Mouse (Mus musculus) gastrocnemius, postnatal 4 days (tissue): ENCODE data around the gene Lpp. TPM values are rescaled to one million over a fixed set of nuclear protein-coding genes. Genes with fewer than 3 reads are reported as not detected.

Experiments used
- DNase-seq, 2 experiments: peaks; one replicate each; pipeline ENCODE4 v3.0.0; 2021 to 2022; ENCODE audit warnings: low spot score in 2 of 2, mixed read lengths in 2 of 2
- total RNA-seq, 2 experiments: library from RNA; stranded (reverse); gene quantifications; 2 replicates each; pipeline ENCODE4 v1.2.3; 2021

Gene Lpp
- total RNA-seq, 2 experiments from 2014 or later: 46.7 to 52.2 TPM

DNA sequence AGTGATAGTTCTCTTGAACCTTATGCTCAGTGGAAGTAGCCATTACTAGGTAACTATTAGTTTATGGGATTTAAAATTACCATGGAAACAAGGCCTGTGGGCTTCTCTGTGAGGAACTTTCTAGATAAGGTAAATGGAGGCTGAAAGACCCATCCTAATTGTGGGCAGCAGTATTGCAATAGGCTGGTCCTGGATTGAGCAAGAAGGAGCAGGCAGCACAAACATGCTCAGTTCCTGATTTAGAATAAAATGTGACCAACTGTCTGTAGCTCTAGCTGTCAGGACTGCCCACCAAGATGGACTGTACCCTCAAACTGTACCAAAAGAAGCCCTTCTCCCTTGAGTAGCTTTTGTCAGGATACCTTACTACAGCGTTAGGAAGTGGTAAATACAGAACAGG lies 392.3 kb downstream of the Lpp start:
- no peak for DNase-seq

DNA sequence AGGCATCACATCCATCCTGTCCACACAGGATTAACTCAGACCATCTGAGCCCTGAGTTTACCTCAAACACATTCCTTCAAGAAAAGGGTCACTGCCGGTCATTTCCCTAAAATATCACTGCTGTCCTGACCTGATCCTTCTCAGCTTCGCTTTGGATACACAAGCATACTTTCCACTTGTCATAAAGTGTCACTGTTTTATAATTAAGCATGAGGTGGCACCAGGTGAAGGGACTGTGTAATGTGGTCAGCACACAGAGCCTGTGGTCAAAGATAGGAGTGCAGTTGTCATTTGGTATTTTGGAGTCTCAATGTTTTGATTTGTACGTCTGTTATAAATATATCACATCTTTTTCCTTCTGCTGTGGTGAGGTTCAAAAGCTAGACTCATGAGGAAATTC lies 395.7 kb downstream of the Lpp start:
- no peak for DNase-seq

DNA sequence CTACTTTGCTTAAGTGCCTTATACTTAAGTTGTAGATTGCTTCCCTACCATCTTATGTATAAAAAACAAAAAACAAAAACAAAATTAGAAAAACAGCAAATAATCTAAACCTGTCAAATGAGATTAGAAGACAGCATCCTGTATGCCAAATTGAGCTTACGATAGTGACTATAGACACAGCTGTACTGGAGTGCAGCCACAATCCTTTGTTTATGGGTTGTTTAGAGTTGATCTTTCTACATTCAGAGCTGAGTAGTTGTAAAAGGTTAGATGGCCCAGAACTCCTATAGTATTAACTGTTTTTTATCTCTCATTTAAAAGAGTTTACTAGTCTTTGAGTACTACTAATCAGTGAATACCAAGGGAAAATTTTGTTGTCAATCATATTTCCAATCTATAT lies 398.1 kb downstream of the Lpp start:
- DNase-seq: no peak

DNA sequence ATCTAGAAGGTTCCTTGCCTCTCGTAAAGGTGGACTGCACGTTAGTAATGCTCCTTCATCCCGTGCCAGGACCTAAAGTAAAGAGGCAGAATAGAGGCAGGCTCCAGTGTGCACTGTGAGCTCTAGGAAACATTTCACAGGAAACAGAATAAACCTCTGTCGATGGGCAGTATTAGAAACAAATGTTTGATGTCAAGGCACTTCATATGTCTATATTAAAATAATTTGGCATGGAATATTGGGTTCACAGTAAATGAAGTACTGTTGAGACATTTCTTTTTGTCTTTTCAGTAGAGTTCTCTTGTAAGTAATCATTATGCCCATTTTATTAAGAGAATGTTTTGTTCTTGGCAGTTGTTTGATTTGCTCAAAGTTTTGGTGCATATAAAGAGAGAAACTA lies 398.7 kb downstream of the Lpp start:
- no peak for DNase-seq

DNA sequence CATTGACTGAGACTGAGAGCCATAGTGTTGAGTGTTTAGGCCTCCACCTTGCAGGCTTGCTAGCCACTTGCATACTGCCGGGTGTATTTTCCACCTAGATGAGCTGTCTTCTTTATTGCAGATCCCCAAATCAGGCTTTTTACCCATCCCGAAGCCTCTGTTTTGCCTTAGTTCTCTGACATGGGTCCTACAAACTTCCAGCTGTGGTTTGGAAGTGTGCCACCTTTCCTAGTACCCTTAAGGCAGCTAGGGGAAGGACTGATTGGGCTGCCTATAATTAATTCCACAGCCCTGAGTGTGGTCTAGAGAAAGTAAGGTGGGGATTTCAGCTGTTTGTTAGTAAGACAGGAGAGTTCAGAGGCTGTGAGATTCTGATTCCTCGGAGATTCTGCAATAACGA lies 399.5 kb downstream of the Lpp start:
- no peak for DNase-seq

DNA sequence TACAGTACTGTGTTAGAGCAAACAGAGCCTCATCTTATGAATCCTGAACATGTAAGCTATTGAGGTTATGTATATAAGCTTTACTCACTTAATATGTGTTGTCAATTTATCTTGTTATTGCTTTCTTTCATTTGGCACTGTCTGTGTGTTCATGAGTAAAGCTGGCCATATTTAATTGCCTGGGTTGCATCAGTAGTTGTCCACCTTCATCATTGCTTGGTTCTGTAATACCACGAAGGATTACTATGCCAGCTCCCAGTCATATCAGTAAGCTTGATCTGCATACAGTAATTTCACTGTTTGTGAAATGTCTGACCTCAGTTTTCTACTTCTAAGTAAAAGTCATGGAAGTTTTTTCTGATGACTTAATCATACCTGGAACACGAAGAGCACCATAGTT lies 401.4 kb downstream of the Lpp start:
- no peak for DNase-seq

DNA sequence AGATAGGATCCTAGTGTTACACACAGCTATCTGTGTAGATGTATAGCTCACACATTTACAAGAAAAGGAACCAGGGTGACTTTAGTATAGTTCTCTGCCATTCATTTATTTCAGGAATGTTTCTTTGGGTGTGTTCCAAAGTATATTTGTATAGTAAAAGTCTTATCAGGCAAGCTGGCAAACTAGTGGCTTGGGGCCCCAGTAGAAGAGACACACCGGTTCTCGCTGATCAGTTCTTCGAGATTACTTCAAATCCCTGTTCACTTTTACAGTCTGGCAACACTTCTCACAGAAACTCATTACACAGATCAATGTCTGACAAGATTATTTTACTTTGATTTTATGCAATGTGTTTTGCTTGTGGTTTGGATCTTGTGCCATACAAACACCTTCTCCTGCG lies 408.0 kb downstream of the Lpp start:
- DNase-seq: no peak

DNA sequence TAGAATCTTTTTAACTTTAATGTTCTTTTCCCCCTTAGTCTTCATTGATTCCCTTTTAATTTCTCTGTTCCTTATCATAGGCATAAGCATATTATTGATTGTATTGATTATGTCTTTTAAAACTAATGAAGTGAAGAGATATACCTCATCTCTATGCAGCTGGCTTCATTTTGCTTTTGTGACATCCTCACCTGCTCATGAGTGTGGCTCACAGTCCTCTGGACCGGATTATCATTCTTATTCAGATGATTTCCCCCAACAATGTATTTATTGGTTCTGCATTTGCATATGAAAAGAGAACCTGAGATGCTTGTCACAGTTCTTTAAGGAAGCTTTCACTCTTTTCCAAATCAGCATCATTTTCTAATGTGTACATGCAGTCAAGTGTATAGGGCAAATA lies 408.5 kb downstream of the Lpp start:
- no peak for DNase-seq

DNA sequence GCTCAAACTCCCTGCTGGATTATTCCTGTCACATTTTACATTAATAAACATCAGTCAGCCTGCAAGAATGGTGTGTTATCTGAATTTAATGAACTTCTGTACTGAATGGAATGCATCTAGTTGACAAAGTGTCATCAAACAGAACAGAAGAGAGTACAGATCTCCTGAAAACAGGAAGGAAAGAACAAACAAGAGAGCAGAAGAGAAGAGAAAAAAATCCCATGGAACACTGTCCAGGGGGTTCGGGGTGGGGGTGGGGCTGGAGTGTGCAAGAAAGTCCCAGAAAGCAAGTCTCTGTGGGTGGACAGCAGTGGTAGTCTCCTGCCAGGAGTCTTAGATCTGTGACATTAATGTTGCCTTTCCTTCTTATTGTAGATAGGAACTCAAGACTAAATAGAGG lies 412.8 kb downstream of the Lpp start:
- DNase-seq: no peak

DNA sequence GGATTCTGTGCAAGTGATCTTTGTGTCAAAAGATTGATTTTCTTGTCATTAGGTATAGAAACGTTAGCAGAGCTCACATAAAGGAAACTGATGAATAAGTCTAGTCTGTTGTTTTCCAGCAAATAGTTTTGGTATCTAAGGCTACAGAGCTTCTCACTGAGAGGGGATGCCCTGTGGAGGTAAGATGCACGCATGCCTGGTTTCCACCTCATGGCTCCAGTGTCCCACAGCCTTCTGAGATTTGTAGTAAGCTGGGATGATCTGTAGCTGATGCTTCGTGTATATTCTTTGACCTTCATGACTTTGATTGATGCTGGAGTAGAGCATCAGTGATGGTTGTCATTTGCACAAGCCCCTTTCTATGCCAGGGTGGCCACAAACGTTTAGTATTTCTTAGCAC lies 414.3 kb downstream of the Lpp start:
- no peak for DNase-seq

DNA sequence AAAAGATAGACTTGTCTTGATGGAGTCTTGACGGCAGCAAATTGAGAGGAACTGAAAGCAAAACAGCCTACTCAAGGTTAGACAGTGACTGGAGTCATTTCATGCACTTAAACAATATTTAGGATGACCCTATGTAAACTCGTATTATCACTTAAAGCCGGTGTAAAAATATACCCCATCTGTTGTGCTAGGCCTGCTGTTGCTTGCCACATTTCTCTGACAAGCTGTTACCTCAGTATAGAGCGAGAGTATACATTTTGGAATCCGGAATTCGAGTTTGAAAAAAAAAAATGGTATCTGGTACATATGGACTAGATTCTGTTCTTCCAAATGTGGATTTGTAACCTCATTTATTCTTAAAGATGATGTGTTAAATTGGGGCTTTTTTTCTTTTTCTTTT lies 416.5 kb downstream of the Lpp start:
- no peak for DNase-seq

DNA sequence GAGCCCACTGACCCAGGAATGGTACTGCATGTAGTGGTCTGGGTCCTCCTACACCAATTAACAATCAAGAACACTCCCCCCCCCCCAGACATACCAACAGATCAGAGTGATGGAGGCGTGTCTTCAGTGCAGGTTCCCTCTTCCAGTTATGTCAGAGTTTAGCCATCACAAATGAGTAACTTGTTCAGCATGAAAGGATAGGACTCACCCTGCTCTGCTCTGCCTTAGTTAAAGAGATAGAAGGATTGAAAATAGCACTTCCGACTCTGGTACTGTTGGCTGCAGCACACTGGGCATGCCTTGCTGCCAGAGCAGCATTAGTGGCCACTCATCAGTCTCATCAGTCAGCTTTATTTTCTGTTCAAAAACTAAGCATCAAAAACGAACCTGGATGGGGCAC lies 423.3 kb downstream of the Lpp start:
- no peak for DNase-seq

DNA sequence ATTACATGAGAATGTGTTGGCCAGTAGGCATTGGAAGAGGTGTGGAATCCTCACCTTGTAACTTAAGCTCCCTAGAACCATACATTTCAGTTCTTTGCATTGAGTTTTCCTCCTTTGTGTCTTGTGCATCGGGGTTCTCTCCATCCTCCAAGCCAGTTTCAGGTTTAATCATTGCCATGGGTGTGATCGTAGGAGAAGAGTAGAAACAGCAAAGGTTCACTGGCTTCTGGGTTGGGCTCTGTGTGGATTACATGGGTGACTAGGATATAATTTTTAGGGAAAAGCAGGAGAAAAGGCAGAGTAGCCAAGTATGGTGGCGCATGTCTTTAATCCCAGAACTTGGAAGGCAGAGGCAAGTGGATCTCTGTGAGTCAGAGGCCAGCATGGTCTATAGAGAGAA lies 424.1 kb downstream of the Lpp start:
- DNase-seq: no peak

DNA sequence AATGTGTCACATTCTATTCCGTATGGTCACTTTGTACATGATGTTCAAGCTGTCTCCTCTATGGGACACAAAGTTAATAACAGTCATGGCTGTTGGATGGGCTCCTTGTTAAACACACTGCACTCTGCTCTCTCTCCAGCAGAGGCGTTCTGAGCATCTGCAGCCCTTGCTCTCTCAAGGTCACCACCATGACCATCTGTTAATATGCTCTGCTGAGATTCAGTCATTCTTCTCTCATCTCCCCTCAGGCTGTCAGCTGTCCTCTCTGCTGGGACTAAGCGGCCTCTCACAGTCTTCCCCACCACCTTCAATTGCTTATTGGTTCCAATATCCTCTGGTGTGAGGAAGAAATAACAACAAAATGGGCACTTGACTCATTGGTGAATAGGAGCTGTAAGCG lies 425.8 kb downstream of the Lpp start:
- peak in 1 of 2 experiments; percentile 12 for DNase-seq

DNA sequence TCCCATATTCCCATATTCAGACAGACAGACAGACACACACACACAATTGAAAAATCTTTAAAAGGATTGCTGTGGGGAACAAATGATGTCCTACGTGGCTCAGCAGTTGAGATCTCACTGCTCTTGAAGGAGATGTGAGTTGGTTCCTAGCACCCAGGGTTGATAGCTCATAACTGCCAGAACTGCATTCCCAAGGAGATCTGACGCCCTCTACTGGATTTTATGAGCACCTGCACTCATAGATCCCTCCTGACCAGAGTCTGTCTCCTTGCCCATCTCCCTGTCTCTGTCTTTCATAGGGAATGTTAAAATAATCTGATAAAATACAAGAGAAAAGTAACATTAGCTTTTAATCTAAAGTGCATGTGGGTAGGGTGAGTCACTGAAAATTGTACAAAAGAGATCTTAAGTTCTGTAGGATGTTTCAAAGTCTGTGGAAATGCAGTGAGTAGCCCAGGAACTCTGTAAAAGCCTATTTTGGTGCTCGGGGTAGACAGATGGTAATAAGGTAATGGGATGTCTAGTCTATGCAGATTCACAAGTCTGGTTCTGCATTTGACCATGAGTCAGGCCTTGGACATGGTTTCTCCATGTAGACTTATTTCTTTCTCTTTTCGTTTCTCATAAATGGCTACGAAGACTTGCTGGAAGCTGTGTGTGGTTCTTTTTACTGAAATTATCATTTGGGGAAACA lies 429.0 kb downstream of the Lpp start:
- DNase-seq: no peak

DNA sequence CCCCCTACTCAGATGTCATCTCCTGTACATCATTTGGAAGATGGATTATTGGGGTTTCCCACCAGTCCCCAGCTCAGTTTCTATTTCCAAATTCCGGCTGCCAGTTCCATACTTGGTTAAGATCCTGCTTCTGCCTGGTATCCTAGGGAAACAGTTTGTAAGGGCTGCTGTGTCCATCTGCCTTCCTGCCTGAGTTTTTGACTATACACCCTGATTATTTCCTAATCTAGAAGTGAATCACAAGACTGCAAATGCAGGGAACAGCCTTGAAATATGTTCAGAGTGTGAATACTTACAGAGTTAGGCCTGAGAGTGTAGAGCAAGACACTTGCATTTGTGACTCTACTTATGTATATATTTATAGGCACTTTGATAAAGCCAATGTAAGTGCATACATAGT lies 429.6 kb downstream of the Lpp start:
- DNase-seq: no peak

DNA sequence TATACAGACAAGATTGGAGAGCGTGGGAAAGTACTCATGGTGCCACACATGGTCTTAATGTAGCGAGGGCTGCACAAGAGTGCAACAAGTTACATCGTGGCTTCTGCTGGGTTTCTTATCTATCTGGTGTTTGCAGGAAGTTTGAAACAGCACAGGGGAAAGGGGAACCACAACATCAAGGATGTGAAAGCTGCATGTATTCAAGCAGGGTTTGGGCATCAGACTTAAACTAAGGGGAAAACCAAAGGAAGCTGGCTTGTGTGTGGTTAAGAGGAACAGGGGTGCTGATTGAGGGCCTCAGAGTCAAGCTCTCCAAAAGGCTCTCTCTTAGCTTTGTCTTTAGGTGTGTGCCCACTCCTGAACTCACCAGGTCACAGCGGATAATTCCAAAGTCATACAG lies 433.1 kb downstream of the Lpp start:
- no peak for DNase-seq

DNA sequence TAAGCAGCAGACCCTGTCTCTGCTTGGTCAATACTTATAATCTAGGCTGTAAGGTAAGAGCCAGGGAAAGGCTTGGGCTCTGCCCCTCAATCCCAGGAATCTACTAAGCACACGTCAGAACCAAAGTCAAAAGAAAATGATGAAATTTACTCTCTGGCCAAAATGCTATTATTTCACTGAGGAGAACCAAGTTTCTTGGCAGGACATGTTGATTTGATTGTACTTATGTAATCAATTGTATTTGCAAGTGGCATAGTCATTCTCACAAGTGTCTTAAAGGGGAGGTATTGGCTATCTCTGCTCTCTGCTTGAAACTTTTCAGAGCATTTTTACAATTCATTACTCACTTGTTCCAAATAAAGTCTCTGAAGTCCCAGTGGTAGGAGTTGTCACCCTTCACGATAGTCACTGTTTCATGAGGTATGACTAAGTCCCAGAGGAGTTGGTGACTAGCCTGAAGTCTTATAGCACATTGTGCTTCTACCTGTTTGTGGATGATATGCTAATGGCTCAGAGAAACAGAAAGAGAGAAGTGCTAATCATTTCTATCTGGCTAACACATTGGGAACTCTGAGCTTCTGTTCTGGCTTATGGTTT lies 435.0 kb downstream of the Lpp start:
- DNase-seq: no peak

DNA sequence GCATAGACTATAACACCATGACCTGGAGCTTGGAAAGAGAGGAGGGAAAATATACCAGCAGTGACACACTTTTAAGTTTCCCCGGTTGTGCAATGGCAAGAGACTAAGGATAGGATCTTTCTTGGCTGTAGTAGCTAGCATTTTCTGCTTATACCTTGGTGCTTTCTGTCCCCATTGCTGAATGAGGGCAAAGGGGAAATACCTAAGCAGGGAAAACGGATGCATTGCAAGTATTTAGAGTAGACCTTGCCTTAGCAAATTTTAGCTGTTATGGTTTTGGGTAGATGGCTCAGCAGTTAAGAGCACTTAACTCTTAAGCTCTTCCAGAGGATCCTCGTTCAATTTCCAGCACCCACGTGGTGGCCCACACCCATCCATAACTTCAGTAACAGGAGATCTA lies 436.6 kb downstream of the Lpp start:
- no peak for DNase-seq

DNA sequence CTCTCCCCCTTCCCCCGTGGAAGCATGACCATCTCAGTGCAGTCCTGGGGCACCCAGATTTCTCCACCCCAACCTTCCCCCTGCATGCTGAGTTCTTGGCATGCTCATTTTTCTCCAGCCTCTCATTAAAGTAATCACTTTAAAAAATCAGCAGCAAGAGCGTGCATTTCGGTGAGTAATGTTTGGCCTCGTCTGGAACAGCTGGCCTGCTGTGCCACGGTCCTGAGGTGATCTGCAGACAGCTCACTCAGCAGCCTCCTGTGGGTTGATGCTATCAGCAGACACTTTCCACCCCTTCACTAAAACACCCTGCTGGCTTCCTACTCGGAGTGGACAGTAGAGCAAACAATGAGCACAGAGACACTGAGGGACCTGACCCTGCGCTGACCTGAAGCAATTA lies 437.6 kb downstream of the Lpp start:
- no peak for DNase-seq

DNA sequence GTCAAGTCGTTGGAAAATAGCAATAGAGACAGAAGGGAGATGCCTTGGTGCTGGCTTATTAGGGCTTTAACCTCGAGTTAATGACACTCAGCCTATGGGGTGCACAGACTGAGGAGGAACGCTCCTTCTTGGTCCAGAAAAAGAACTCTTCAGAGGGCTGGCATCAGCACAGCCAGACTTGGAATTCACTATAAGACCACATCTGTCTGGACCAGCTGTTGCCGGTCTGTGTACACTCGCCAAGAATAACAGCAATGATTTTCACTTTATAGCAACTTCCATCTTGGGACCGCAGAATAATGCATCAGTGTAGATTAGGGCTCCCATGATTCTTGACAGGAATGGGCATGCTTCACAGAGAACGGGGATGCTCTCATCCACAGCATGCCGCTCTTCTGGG lies 439.9 kb downstream of the Lpp start:
- DNase-seq: peak in 1 of 2 experiments; percentile 18

DNA sequence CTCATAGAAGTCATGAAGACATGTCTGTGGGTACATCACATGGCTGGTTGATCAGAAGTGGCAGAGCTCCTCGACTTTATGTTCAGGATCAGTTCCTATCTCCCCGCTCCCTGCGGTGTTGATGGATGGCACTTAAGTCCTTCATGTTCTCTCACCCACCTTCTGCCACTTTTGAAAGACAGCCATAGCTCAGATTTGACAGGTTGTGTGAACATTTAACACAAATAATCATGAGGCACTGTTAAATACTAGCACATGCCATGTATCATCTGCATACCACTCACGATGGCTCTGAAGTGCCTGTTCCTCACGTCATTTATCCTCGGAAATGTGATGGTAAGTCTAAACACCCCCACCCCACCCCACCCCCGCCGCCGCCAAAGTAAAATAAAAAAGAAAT lies 441.2 kb downstream of the Lpp start:
- no peak for DNase-seq

DNA sequence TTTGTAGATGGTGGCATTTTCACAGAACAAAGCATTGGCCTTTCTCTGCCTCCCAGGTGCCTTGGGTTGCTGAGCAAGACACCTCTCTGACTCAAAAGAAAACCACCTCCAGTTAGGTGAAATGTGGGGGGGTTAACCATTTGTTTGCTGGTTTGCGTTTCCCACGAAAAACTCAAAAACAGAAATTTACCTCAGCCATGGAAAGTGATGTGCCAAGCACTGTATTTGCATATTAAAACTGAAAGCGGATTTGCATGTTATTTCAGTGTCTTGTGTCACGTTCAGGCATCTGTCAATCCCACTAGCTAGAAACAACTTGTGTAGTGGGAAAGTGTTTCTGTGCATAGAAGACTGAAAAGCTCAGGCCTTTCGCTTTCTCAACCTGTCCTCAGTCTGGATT lies 443.2 kb downstream of the Lpp start:
- no peak for DNase-seq

DNA sequence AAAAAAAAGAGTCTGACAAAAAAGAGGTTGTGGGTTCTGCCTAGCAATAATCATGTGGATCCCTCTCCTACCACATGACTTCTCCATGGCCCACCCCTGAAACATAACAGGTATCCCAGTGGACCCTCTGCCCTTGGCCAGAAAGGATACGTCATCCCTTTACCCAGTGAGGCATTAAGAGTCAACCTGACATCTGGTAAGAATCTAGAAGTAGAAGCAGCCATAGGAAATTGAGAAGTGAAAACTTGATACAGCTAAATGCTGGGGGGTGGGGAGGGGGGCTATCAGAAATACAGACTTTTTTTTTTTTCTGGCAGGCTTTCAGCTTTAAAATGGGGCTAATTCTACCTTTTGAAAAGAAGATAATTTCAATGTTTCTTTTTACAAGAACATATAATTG lies 445.7 kb downstream of the Lpp start:
- DNase-seq: no peak
